Mouse (Mus musculus) ES-E14 (cell line): ENCODE measurements around the gene Cers2. TPM values are rescaled to one million over a fixed set of nuclear protein-coding genes. Genes with fewer than 3 reads are reported as not detected.
"Not testable (repeated sequence)": the region's sequence is repeated elsewhere in the genome, so short reads cannot be mapped to it uniquely, and the experiment has no call there.

Experiments
- DNase-seq: peaks from one replicate; pipeline ENCODE4 v3.0.0-alpha.2; 2013; ENCODE audit warnings: low read depth, low spot score
- H3K27ac ChIP-seq: 2 replicates; pipeline ENCODE4 v1.5.1; 2012; ENCODE audit warnings: low read depth, mild to moderate bottlenecking, low read length, moderate library complexity, mixed read lengths; ENCODE audit not compliant: poor library complexity, insufficient read depth, severe bottlenecking
- H3K36me3 ChIP-seq: 2 replicates; pipeline ENCODE4 v1.6.1; 2012; ENCODE audit warnings: mild to moderate bottlenecking, low read length, moderate library complexity, mixed read lengths; ENCODE audit not compliant: control insufficient read depth, poor library complexity, insufficient read depth, severe bottlenecking
- H3K4me1 ChIP-seq, 2 experiments: fragments of 150-350 bp in 1 of 2; sonication (generic) in 1 of 2; 2 replicates each; pipeline ENCODE4 v1.6.1; 2012; ENCODE audit warnings: low read length in 2 of 2, mild to moderate bottlenecking in 1 of 2, mixed read lengths in 1 of 2; ENCODE audit not compliant: control insufficient read depth in 2 of 2, insufficient read depth in 2 of 2, poor library complexity in 1 of 2
- H3K4me3 ChIP-seq, 2 experiments: fragments of 150-350 bp in 1 of 2; sonication (generic) in 1 of 2; 2 replicates each; pipeline ENCODE4 v1.5.1; 2012; ENCODE audit warnings: low read length in 2 of 2, low read depth in 1 of 2, mild to moderate bottlenecking in 1 of 2, mixed read lengths in 1 of 2; ENCODE audit not compliant: insufficient read depth in 1 of 2, poor library complexity in 1 of 2, severe bottlenecking in 1 of 2
- H3K9ac ChIP-seq: 2 replicates; pipeline ENCODE4 v1.6.1; 2012; ENCODE audit warnings: low read depth, mild to moderate bottlenecking, low read length, mixed read lengths; ENCODE audit not compliant: poor library complexity, insufficient read depth, severe bottlenecking
- H3K9me3 ChIP-seq: fragments of 150-350 bp; sonication (generic); 2 replicates; pipeline ENCODE4 v1.6.1; 2012; ENCODE audit warnings: low read depth, mild to moderate bottlenecking, low read length; ENCODE audit not compliant: control insufficient read depth, insufficient read depth
- CHD2 ChIP-seq: IDR thresholded peaks from 2 replicates; pipeline ENCODE4 v1.6.1; 2014; ENCODE audit warnings: mild to moderate bottlenecking, low read depth, low read length, inconsistent platforms
- HCFC1 ChIP-seq: IDR thresholded peaks from 2 replicates; pipeline ENCODE4 v1.6.1; 2012; ENCODE audit warnings: low read length, inconsistent platforms, borderline replicate concordance; ENCODE audit not compliant: insufficient read depth
- MAFK ChIP-seq: IDR thresholded peaks from 2 replicates; pipeline ENCODE4 v1.6.1; 2014; ENCODE audit warnings: mild to moderate bottlenecking, low read depth, low read length, inconsistent platforms; ENCODE audit not compliant: insufficient read depth
- ZC3H11A ChIP-seq: IDR thresholded peaks from 2 replicates; pipeline ENCODE4 v1.6.1; 2012; ENCODE audit warnings: low read depth, mild to moderate bottlenecking, inconsistent platforms, low read length, borderline replicate concordance
- ZNF384 ChIP-seq: IDR thresholded peaks from 2 replicates; pipeline ENCODE4 v1.6.1; 2012; ENCODE audit warnings: low read depth, low read length, inconsistent platforms
- in situ Hi-C, 2 experiments: fragments of 600-800 bp; cut with MboI; formaldehyde crosslinking; loops; one replicate each; pipeline ENCODE4 v1.15.1; 2025; ENCODE audit warnings: low sequenced_read_pairs in 2 of 2, inconsistent platforms in 1 of 2; ENCODE audit not compliant: unreplicated experiment in 2 of 2
- total RNA-seq: library from RNA; depleted of rRNA; stranded (reverse); fragments of 300-350 nt; gene quantifications from 2 replicates; pipeline ENCODE4 v1.2.3, GENCODE M21; 2012

Cers2 gene
- total RNA-seq, 1 experiment, result 87.6 TPM

DNA sequence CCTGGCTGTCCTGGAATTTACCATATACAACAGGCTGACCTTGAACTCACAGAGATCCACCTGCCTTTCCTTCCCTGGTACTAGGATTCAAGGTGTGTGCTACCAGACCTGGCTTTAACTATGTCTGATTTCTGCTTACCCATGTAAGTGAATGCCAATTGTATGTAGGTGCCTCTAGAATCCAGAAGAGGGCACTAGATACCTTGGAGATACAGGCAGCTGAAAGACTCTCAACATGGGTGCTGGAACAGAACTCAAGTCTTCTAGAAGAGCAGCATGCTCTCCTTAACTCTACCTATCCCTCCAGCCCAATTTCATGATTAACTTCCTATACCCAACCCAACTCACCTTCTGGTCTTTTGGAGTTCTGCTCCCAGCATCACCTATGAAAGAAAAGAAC, 34.9 kb downstream of the Cers2 start:
- 0 out of 2 replicates have a peak, but pooled peaks have one; percentile 9 for TF ChIP-seq ZC3H11A
- no peak for TF ChIP-seq ZNF384
- Histone ChIP-seq H3K27ac (no peak overlapping the region), H3K9ac (no peak overlapping the region), H3K36me3 (peaks cover 17% of the 10 kb centered on the region), H3K4me3 (no peak overlapping the region), H3K4me1 (peaks cover 0 to 1% of the 10 kb centered on the region in 2 experiments), H3K9me3 (no peaks in the 10 kb centered on the region)
- DNase-seq, result no peak
- in situ Hi-C loops, result loop anchor here (25.0 kb wide), 1 partner anchor 488 kb away; no protein-coding TSS in a partner anchor

DNA sequence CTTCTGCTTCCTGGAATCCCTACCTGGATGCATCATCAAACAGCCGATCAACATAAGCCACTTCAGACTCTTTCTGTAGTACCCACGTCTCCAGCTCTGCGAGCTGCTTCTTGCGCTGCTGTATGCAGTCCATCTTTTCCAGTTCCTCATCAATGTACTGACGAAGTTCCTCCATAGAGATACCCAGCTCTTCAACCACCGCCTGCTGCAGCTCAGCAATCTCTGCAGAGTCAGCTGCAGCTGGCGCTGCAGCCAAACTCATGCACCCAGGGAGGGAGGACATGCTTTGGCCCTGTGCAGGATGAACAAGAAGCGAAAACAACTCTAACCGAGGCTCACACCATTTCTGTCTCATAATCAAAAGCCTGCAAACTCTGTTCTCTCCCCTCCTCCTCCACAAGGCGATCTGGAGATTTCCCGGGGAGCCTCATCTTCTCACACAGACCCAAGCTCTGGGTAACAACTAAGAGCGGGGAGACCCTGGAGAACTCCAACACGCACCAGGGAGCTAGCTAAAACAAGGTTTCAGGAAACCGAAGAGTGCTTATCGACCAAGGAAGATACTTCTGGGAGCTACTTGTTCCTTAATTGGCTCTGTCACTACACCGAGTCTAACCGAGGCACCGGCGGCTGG, 41.4 kb downstream of the Cers2 start:
- H3K4me3 ChIP-seq, result peak overlapping the region; percentile 60 to 68
- H3K27ac ChIP-seq, in situ Hi-C loops, H3K9me3 ChIP-seq, H3K36me3 ChIP-seq, DNase-seq, H3K4me1 ChIP-seq: not testable (repeated sequence)
- peak overlapping the region; percentile 69; the same call in 1 of the 2 replicates for H3K9ac ChIP-seq

DNA sequence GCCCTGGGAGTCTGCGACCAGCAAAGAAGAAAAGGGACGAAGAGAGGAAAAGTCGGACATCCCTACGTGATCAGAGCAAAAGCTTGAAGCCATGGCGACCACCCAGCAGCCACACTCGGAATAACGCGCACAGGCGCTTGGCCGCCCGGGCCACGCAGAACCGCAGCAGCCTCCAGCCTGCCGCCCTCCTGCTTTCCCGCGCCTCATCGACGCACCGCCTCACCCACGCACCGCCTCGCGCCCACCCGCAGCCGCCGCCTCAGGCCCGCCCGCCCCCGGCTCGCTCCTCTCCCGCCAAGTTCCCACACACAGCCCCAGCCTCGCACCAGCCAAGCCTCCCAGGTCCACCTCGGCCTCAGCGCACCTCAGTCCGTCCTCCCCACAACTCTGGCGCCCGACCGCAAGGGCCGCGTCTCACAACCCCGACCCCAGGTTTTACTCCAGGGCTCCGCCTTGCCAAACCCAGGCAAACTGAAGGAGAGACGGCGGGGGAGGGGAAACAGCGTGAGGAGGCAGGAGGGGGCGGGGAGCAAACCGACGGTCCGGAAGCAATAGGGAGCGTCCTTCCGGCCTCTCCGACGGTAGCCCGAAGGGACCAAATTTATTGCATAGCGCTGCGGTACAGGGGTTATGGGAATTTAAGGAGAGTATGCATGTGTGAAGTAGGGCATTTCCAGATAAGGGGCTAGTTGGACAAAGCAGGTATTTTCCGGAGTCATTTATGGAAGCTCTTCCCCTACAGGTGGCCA, 42.3 kb downstream of the Cers2 start, which contains the start of gene Setdb1:
Setdb1 (minus strand) TSS at position 502 of the 749 bp plus-strand sequence.
- TF ChIP-seq HCFC1 (peak; percentile 79), CHD2 (peak; percentile 26; the same call in 1 of the 2 replicates)
- H3K27ac ChIP-seq, H3K4me1 ChIP-seq, H3K36me3 ChIP-seq, in situ Hi-C loops, H3K9me3 ChIP-seq: not testable (repeated sequence)
- H3K9ac ChIP-seq, result peak within 1 kb of the TSS; percentile 73
- H3K4me3 ChIP-seq, result peak within 1 kb of the TSS; percentile 60 to 68
- peak; percentile 98 for DNase-seq

DNA sequence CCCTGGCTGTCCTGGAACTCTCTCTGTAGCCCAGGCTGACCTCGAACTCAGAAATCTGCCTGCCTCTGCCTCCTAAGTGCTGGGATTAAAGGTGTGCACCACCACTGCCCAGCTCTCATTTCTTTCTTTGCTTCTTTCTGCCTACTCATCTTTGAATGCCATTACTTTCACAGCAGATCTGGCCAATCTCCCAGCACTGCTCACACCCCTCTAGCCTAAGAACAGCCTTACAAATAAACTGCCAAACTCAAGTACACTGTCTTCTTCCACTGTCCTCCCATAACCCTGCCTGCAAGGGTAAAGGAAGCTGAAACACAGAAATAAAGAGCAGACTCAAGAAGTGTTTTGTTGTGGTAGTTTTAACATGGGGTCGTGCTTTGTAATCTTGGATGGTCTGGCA, 43.2 kb downstream of the Cers2 start:
- in situ Hi-C loops, result no loop called here

GRCm38 (mm10) chr3:95360276-95360675, 45.7 kb downstream of the Cers2 start:
- in situ Hi-C loops, H3K9ac ChIP-seq, H3K4me3 ChIP-seq, H3K36me3 ChIP-seq, H3K4me1 ChIP-seq, DNase-seq, H3K9me3 ChIP-seq, H3K27ac ChIP-seq: not testable (repeated sequence)

More for the DNA sequence above, 43.2 kb downstream of the Cers2 start:
- TF ChIP-seq MAFK, result no peak
- TF ChIP-seq ZC3H11A, result no peak
- no peak for TF ChIP-seq CHD2
- TF ChIP-seq ZNF384, result no peak
- TF ChIP-seq HCFC1, result no peak
- Histone ChIP-seq H3K4me3 (no peak overlapping the region), H3K9me3 (no peaks in the 10 kb centered on the region), H3K4me1 (no peaks in the 10 kb centered on the region), H3K36me3 (peaks cover 5% of the 10 kb centered on the region), H3K9ac (no peak overlapping the region), H3K27ac (no peak overlapping the region)
- no peak for DNase-seq
